Mouse (Mus musculus) liver, adult 2 months (tissue): Measurements from ENCODE around the gene Tmem143. TPM values are rescaled to one million over a fixed set of nuclear protein-coding genes. Genes with fewer than 3 reads are reported as not detected.
"Not testable (repeated sequence)": the region's sequence is repeated elsewhere in the genome, so short reads cannot be mapped to it uniquely, and the experiment has no call there.

Source experiments
- DNase-seq: peaks from one replicate; pipeline ENCODE4 v3.0.0-alpha.2; 2011; ENCODE audit warnings: low read depth, low spot score; ENCODE audit errors: extremely low read depth
- H3K27ac ChIP-seq: fragments of 200-500 bp; replicated peaks from 2 replicates; pipeline ENCODE4 v1.5.1; 2012; ENCODE audit warnings: low read depth, mild to moderate bottlenecking, control low read depth, inconsistent platforms, low read length; ENCODE audit not compliant: insufficient read depth
- H3K27me3 ChIP-seq: fragments of 200-500 bp; 2 replicates; pipeline ENCODE4 v1.6.1; 2012; ENCODE audit warnings: mild to moderate bottlenecking, moderate library complexity, low read length, inconsistent platforms; ENCODE audit not compliant: control insufficient read depth, insufficient read depth
- H3K36me3 ChIP-seq: fragments of 200-500 bp; 2 replicates; pipeline ENCODE4 v1.6.1; 2012; ENCODE audit warnings: low read length, inconsistent platforms; ENCODE audit not compliant: control insufficient read depth, insufficient read depth
- H3K4me1 ChIP-seq: fragments of 200-500 bp; 2 replicates; pipeline ENCODE4 v1.6.1; 2011; ENCODE audit warnings: low read length; ENCODE audit not compliant: control insufficient read depth, insufficient read depth
- H3K4me3 ChIP-seq: fragments of 200-500 bp; 2 replicates; pipeline ENCODE4 v1.5.1; 2011; ENCODE audit warnings: low read depth, mild to moderate bottlenecking, control low read depth, low read length, moderate library complexity; ENCODE audit not compliant: insufficient read depth
- H3K79me2 ChIP-seq: fragments of 200-500 bp; 2 replicates; pipeline ENCODE4 v1.6.1; 2012; ENCODE audit warnings: inconsistent platforms, mild to moderate bottlenecking, low read length, moderate library complexity; ENCODE audit not compliant: control insufficient read depth, insufficient read depth
- H3K9ac ChIP-seq: fragments of 200-500 bp; 2 replicates; pipeline ENCODE4 v1.6.1; 2012; ENCODE audit warnings: low read depth, mild to moderate bottlenecking, control low read depth, inconsistent platforms, low read length
- CTCF ChIP-seq: fragments of 200-500 bp; IDR thresholded peaks from 2 replicates; pipeline ENCODE4 v1.5.1; 2011; ENCODE audit warnings: low read depth, low read length, control low read depth
- POLR2A ChIP-seq: fragments of 200-500 bp; IDR thresholded peaks from 2 replicates; pipeline ENCODE4 v1.6.1; 2011; ENCODE audit warnings: low read length, control low read depth; ENCODE audit not compliant: insufficient read depth; ENCODE audit errors: extremely low read depth
- WGBS: fragments of 180-500 bp; shearing (Covaris S2); methylation state at CpG from one replicate; pipeline ENCODE4 v1.1.7; 2018; 5-methylcytosine and 5-hydroxymethylcytosine counted together
- polyA plus RNA-seq: library from polyadenylated mRNA; depleted of rRNA; stranded (reverse); fragments of >200 nt; gene quantifications from 2 replicates; pipeline ENCODE4 v1.2.3, GENCODE M21; 2012
- total RNA-seq: library from RNA; depleted of rRNA; stranded (reverse); fragments of >200 nt; gene quantifications from 2 replicates; pipeline ENCODE4 v1.2.3, GENCODE M21; 2014

Tmem143 gene
- total and polyA plus RNA-seq, 2 experiments: 16.6 to 59.5 TPM

GRCm38 (mm10) chr7:45923762-45924428 lies 27.2 kb downstream of the Tmem143 start, which contains the start of gene Ccdc114:
Ccdc114 (plus strand) TSS chr7:45924072.
- Histone ChIP-seq H3K4me3 (peak within 1 kb of the TSS; percentile 42), H3K4me1 (no peaks in the 10 kb centered on the region), H3K36me3 (no peaks in the 10 kb centered on the region), H3K79me2 (no peaks in the 10 kb centered on the region), H3K9ac (peak within 1 kb of the TSS; percentile 56), H3K27ac (peak within 1 kb of the TSS; percentile 62), H3K27me3 (no peaks in the 10 kb centered on the region)
- WGBS: 6% methylated on average over 24 of the region's 24 CpGs
- DNase-seq: peak; percentile 22
- TF ChIP-seq CTCF: no peak
- 0 out of 2 replicates have a peak, but pooled peaks have one; percentile 24 for TF ChIP-seq POLR2A

DNA sequence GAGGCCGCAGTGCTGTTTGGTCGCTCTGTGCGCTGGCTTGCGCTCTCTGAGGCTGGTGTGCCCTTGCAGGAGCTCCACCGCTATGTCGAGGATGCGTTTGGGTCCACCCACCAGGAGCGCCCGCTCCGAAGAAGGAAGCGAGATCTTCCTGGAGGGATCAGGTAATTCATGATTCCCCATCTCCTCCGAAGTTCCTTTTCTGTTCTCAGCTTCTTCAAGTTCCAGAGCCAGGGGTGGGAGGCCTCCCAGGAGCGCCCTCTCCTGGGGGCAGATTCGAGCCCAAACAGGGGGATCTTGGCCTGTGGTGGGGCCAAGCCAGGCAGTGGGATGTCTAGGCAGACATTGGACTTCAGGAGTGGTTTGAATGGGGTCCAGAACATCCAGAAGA lies 27.7 kb downstream of the Tmem143 start:
- WGBS: 17% methylated on average over 14 of the region's 14 CpGs
- Histone ChIP-seq H3K36me3 (no peaks in the 10 kb centered on the region), H3K79me2 (no peaks in the 10 kb centered on the region), H3K9ac (no peak overlapping the region; the same call in 1 of the 2 replicates), H3K27me3 (no peaks in the 10 kb centered on the region), H3K4me1 (no peaks in the 10 kb centered on the region), H3K27ac (no peak overlapping the region), H3K4me3 (peak overlapping the region; percentile 30; the same call in 1 of the 2 replicates)
- TF ChIP-seq POLR2A (no peak), CTCF (no peak)
- DNase-seq: no peak

- DNase-seq: no peak
- H3K4me3 ChIP-seq: no peak overlapping the region
- 52% methylated on average over 21 of the region's 23 CpGs for WGBS
- H3K27me3 ChIP-seq: no peaks in the 10 kb centered on the region
- no peak overlapping the region for H3K9ac ChIP-seq
- H3K79me2 ChIP-seq: no peaks in the 10 kb centered on the region
- H3K4me1 ChIP-seq: no peaks in the 10 kb centered on the region
- no peaks in the 10 kb centered on the region for H3K36me3 ChIP-seq
- H3K27ac ChIP-seq: no peak overlapping the region
- TF ChIP-seq POLR2A: no peak
- no peak for TF ChIP-seq CTCF
Measured at GRCm38 (mm10) chr7:45928626-45929295, 32.0 kb downstream of the Tmem143 start.

GRCm38 (mm10) chr7:45929688-45930087 lies 32.9 kb downstream of the Tmem143 start:
- Histone ChIP-seq H3K27ac (no peak overlapping the region), H3K9ac (no peak overlapping the region), H3K79me2 (no peaks in the 10 kb centered on the region), H3K4me3 (no peak overlapping the region), H3K36me3 (no peaks in the 10 kb centered on the region), H3K4me1 (no peaks in the 10 kb centered on the region), H3K27me3 (no peaks in the 10 kb centered on the region)
- no peak for DNase-seq
- TF ChIP-seq CTCF (no peak), POLR2A (no peak)
- WGBS: 94% methylated on average over 1 of the region's 1 CpGs

DNA sequence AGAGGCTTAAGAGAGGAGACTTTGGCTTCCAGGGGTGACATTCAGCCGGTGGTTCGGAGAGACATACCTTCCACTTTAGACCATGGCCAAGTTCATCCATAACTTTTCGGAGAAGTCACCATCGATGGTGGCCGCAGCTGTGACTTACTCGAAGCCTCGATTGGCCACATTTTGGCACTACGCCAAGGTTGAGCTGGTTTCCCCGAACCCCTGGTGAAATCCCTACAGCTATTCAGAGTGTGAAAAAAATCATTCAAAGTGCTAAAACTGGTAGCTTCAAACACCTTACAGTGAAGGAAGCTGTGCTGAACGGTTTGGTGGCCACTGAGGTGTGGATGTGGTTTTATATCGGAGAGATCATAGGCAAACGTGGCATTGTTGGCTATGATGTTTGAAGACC lies 37.0 kb downstream of the Tmem143 start:
- not testable (repeated sequence) for DNase-seq, H3K9ac ChIP-seq, H3K27me3 ChIP-seq, H3K4me1 ChIP-seq, H3K27ac ChIP-seq, H3K79me2 ChIP-seq, H3K36me3 ChIP-seq, H3K4me3 ChIP-seq
- WGBS: 88% methylated on average over 12 of the region's 12 CpGs

DNA sequence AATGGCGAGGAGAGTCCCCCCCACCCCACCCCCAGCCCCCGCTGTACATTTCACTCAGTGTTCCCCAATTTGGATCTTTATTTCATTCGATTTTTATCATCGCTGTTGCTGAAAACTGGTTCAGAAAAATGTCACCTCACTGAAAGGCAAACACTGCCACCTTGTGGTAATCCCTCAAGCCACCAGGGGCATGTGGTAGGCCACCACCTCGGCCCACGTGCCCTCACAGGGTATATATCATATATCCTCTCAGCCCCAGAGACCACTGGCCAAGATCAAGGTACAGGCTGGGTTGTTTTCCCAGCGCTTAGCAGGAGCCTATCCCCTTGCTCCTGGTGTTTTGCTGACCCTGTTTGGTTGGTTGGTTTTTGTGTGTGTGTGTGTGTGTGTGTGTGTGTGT lies 38.4 kb downstream of the Tmem143 start:
- Histone ChIP-seq H3K79me2 (no peaks in the 10 kb centered on the region), H3K27me3 (no peaks in the 10 kb centered on the region), H3K36me3 (no peaks in the 10 kb centered on the region), H3K4me3 (no peak overlapping the region), H3K9ac (no peak overlapping the region), H3K27ac (no peak overlapping the region), H3K4me1 (no peaks in the 10 kb centered on the region)
- DNase-seq: peak; percentile 59
- WGBS: 15% methylated on average over 7 of the region's 7 CpGs
- TF ChIP-seq CTCF: peak; percentile 86
- TF ChIP-seq POLR2A: no peak
